Mouse (Mus musculus) spleen, adult 2 months (tissue): Measurements from ENCODE around the gene Speer4e.
"Not testable (repeated sequence)": the region's sequence is repeated elsewhere in the genome, so short reads cannot be mapped to it uniquely, and the experiment has no call there.

Source experiments
- CTCF ChIP-seq: fragments of 200-500 bp; IDR thresholded peaks from 2 replicates; pipeline ENCODE4 v1.5.1; 2011; ENCODE audit warnings: mild to moderate bottlenecking, inconsistent platforms; ENCODE audit not compliant: insufficient read depth, insufficient read length, insufficient replicate concordance; ENCODE audit errors: extremely low read depth
- POLR2A ChIP-seq: fragments of 200-500 bp; IDR thresholded peaks from 2 replicates; pipeline ENCODE4 v1.6.1; 2011; ENCODE audit warnings: low read depth, low read length, inconsistent platforms

GRCm38 (mm10) chr5:14951822-14952221 lies 13.6 kb upstream of the Speer4e start:
- not testable (repeated sequence) for TF ChIP-seq CTCF, POLR2A
